Mouse (Mus musculus): ENCODE data around the gene Cmya5. TPM values are rescaled to one million over a fixed set of nuclear protein-coding genes. Genes with fewer than 3 reads are reported as not detected.

Gene Cmya5
- polyA plus RNA-seq, 1 experiment from 2014 or later = 0.45 TPM

GRCm38 (mm10) chr13:93007078-93007477 is 137.4 kb downstream of the Cmya5 start:
- Histone ChIP-seq H3K27ac (no peak overlapping the region), H3K4me1 (no peaks in the 10 kb centered on the region), H3K4me2 (no peak overlapping the region), H3K4me3 (no peak overlapping the region), H3K27me3 (no peaks in the 10 kb centered on the region), H3K9me3 (no peaks in the 10 kb centered on the region), H3K9ac (no peak overlapping the region), H3K36me3 (no peaks in the 10 kb centered on the region)
- no peak for ATAC-seq (ENCODE audit: insufficient number of reproducible peaks, insufficient read depth, low FRiP score, low TSS enrichment, low read depth)
- 77% methylated on average over 4 of the region's 4 CpGs for WGBS

DNA sequence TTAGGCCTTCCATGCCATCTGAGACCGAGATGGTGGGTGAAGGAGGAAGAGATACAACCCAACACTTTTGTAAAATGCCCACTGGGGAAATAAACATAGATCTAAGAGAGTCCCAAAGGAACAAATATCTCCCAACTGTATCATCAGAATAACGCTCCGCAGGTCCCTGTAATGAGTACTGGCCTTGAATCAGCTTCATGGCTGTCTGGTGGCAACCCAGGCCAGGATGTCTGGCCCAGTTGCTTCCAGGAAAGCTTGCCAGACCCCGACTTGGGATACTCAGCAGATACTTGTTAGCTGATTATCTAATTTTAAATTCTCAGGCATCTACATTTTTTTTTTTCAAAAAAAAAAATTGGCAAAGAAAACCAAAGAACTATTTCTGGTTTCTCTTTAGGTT is 138.2 kb downstream of the Cmya5 start:
- H3K9ac ChIP-seq = no peak overlapping the region
- H3K4me2 ChIP-seq = no peak overlapping the region
- no peaks in the 10 kb centered on the region for H3K4me1 ChIP-seq
- ATAC-seq (ENCODE audit: insufficient number of reproducible peaks, insufficient read depth, low FRiP score, low TSS enrichment, low read depth) = no peak
- WGBS = 76% methylated on average over 4 of the region's 4 CpGs
- H3K4me3 ChIP-seq = no peak overlapping the region
- H3K27me3 ChIP-seq = no peaks in the 10 kb centered on the region
- no peaks in the 10 kb centered on the region for H3K9me3 ChIP-seq
- no peaks in the 10 kb centered on the region for H3K36me3 ChIP-seq
- H3K27ac ChIP-seq = no peak overlapping the region

DNA sequence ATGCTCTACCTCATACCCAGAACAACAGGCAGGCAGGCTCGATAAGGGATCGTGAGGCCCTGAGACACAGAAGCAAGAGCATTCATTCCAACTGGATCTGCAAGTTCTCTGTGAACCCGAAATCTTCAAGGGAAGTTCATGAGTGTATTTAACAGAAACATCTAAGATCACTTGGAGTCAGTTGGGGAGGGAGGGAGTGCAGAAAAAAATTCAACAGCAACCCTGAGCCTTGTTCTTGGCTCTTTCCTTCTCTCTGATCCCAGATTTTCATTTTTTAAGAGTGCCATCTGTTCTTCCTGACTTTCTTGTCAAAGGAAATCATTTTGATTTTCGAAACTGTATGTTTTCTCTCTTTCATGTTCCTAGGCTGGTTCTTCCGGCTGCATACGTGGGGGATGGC is 140.5 kb downstream of the Cmya5 start:
- 64% methylated on average over 6 of the region's 6 CpGs for whole genome bisulfite sequencing
- no peak for ATAC-seq (ENCODE audit: insufficient number of reproducible peaks, insufficient read depth, low FRiP score, low TSS enrichment, low read depth)
- Histone ChIP-seq H3K4me2 (no peak overlapping the region), H3K9me3 (no peaks in the 10 kb centered on the region), H3K27ac (no peak overlapping the region), H3K36me3 (no peaks in the 10 kb centered on the region), H3K27me3 (no peaks in the 10 kb centered on the region), H3K4me1 (peaks cover 3% of the 10 kb centered on the region; the same call in 1 of the 2 replicates), H3K9ac (no peak overlapping the region), H3K4me3 (no peak overlapping the region)

- H3K27me3 ChIP-seq = no peaks in the 10 kb centered on the region
Observed at GRCm38 (mm10) chr13:93002456-93002855, 142.1 kb downstream of the Cmya5 start.

DNA sequence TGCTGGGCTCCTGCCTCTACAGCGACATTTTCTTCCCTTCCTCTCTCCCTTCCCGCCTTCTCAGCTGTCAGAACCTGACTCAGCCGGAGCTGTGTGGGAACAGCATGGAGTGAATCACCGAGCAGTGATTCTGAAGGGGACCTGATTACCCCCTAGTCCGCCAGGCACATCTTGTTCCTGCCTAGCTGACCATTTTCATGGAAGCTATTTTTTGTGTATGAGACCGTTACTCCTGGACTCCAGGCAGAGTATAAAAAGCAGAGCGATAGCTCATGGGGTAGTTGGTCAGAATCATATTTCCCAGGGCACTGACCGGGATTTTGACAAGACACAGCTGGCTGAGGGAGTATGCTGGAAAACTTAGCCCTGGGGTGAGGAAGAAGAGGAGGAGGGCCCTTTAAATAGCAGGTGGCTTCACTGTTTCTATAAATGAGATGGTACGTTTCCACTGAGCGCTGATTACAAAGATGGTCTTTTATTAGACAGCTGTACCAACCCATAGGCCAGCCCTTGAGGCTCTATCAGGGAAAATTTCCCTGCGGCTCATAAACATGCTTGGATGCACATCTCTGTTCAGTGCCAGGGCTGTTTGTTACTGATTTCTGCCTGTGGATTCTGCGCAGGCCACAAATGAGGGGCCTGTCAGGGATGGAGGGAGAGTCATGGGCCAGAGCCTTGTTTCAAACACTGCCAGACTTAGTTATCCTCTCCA is 143.7 kb downstream of the Cmya5 start:
- Histone ChIP-seq H3K27me3 (no peaks in the 10 kb centered on the region), H3K9me3 (no peaks in the 10 kb centered on the region), H3K9ac (no peak overlapping the region), H3K36me3 (no peaks in the 10 kb centered on the region), H3K27ac (no peak overlapping the region), H3K4me1 (peaks cover 3% of the 10 kb centered on the region; the same call in 1 of the 2 replicates), H3K4me2 (no peak overlapping the region), H3K4me3 (no peak overlapping the region)
- ATAC-seq (ENCODE audit: insufficient number of reproducible peaks, insufficient read depth, low FRiP score, low TSS enrichment, low read depth) = no peak
- WGBS = 70% methylated on average over 12 of the region's 12 CpGs

More at GRCm38 (mm10) chr13:93002456-93002855, 142.1 kb downstream of the Cmya5 start:
- Histone ChIP-seq H3K9ac (no peak overlapping the region), H3K4me1 (peaks cover 3% of the 10 kb centered on the region; the same call in 1 of the 2 replicates), H3K36me3 (no peaks in the 10 kb centered on the region), H3K4me3 (no peak overlapping the region), H3K4me2 (no peak overlapping the region), H3K9me3 (no peaks in the 10 kb centered on the region), H3K27ac (no peak overlapping the region)
- WGBS = 80% methylated on average over 2 of the region's 2 CpGs
- no peak for ATAC-seq (ENCODE audit: insufficient number of reproducible peaks, insufficient read depth, low FRiP score, low TSS enrichment, low read depth)

- Histone ChIP-seq H3K9me3 (no peaks in the 10 kb centered on the region), H3K36me3 (no peaks in the 10 kb centered on the region), H3K4me2 (no peak overlapping the region), H3K4me1 (peaks cover 3% of the 10 kb centered on the region; the same call in 1 of the 2 replicates), H3K27me3 (no peaks in the 10 kb centered on the region), H3K4me3 (no peak overlapping the region), H3K9ac (no peak overlapping the region), H3K27ac (no peak overlapping the region)
- WGBS = 48% methylated on average over 9 of the region's 9 CpGs
- ATAC-seq (ENCODE audit: insufficient number of reproducible peaks, insufficient read depth, low FRiP score, low TSS enrichment, low read depth) = no peak
Observed at GRCm38 (mm10) chr13:92999860-93000259, 144.7 kb downstream of the Cmya5 start.

DNA sequence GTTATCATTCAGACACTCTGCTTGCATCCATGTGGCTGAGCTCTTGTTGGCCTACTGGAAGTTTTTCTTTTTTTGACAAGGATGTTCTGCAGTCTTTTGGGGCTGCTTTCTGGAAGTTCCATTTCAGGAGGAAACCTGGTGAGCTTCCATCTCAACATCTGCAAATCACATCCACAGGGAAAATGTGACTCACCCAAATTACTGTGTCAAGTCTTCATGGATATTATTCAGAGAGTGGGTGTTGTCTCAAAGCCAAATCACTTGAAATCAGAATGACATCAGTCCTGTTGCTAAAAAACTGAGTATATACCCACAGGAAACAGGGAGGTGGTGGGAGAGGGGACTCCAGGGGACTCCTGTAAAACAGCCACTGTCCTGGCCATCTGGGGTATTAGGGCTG is 149.8 kb downstream of the Cmya5 start:
- Histone ChIP-seq H3K4me1 (peaks cover 1% of the 10 kb centered on the region; the same call in 1 of the 2 replicates), H3K4me3 (no peak overlapping the region), H3K9ac (no peak overlapping the region), H3K36me3 (no peaks in the 10 kb centered on the region), H3K9me3 (no peaks in the 10 kb centered on the region), H3K27me3 (no peaks in the 10 kb centered on the region), H3K4me2 (no peak overlapping the region), H3K27ac (no peak overlapping the region)
- no peak for ATAC-seq (ENCODE audit: insufficient number of reproducible peaks, insufficient read depth, low FRiP score, low TSS enrichment, low read depth)

GRCm38 (mm10) chr13:92992823-92993222 is 151.7 kb downstream of the Cmya5 start:
- H3K9me3 ChIP-seq = no peaks in the 10 kb centered on the region
- no peak for ATAC-seq (ENCODE audit: insufficient number of reproducible peaks, insufficient read depth, low FRiP score, low TSS enrichment, low read depth)
- no peaks in the 10 kb centered on the region for H3K36me3 ChIP-seq
- no peak overlapping the region for H3K4me2 ChIP-seq
- no peak overlapping the region for H3K9ac ChIP-seq
- no peaks in the 10 kb centered on the region for H3K27me3 ChIP-seq
- no peak overlapping the region for H3K27ac ChIP-seq
- no peaks in the 10 kb centered on the region for H3K4me1 ChIP-seq
- no peak overlapping the region for H3K4me3 ChIP-seq
- WGBS = 89% methylated on average over 5 of the region's 5 CpGs

Other genes with a start within 250 kb of the Cmya5 start
- gene Tent2, start 47.7 kb upstream of the Cmya5 start, polyA plus RNA-seq (2015; fragmentation: Nextera tagmentation; extraction: Ambion mirVana) = 68.8 and 74.1 TPM in 2 replicates
- 6.9 and 7.1 TPM in 2 replicates for gene Homer1, start 154.9 kb upstream of the Cmya5 start, polyA plus RNA-seq (2015; fragmentation: Nextera tagmentation; extraction: Ambion mirVana)

Measured in embryonic facial prominence, embryonic 13.5 days (tissue).